Mouse (Mus musculus): ENCODE measurements at regions not wholly inside any gene's neighbourhood (a gene's known extent, or its start where the extent isn't known, plus 50 kb on each side); places are given as distances from the start of the nearest gene placed in this dataset.

DNA sequence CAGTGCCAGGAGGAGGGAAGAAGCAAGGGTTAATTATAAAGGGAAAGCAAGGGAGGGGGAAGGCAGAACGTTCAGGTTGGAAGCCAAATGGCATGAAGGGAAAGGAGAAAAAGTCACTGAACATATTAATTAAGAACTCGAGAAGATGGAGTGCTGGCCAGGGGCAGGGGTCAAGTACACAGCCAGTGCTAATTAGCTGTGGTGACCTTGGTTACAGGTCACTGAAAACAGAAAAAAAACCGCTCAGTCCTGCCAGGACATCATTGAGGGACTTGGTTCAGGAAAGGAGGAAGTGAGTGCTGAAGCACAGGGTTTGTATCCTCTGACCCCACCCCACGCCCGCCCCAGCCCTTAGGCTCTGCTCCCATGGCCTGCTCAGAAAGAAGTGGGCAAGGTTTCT, 223.1 kb upstream of the Mocs1 start:
- TF ChIP-seq CTCF (conservative IDR thresholded peaks at IDR 0.05; ENCODE audit: low read length), result no peak
- no peak for TF ChIP-seq NANOG (IDR thresholded peaks at IDR 0.05; ENCODE audit: borderline replicate concordance, low read length)
- TF ChIP-seq POU5F1 (IDR thresholded peaks at IDR 0.05; ENCODE audit: borderline replicate concordance, low read length), result no peak
- H3K9me3 ChIP-seq (ENCODE audit: low read length), result peaks cover 5% of the 10 kb centered on the region
- no peaks in the 10 kb centered on the region for H3K36me3 ChIP-seq (ENCODE audit: insufficient read depth, low read length)
- H3K4me3 ChIP-seq (replicated peaks; ENCODE audit: low read length), result no peak overlapping the region
- H3K4me1 ChIP-seq (replicated peaks; ENCODE audit: low read depth, low read length), result peaks cover 18% of the 10 kb centered on the region
- peaks cover 11% of the 10 kb centered on the region for H3K27me3 ChIP-seq (ENCODE audit: insufficient read depth, low read length)

DNA sequence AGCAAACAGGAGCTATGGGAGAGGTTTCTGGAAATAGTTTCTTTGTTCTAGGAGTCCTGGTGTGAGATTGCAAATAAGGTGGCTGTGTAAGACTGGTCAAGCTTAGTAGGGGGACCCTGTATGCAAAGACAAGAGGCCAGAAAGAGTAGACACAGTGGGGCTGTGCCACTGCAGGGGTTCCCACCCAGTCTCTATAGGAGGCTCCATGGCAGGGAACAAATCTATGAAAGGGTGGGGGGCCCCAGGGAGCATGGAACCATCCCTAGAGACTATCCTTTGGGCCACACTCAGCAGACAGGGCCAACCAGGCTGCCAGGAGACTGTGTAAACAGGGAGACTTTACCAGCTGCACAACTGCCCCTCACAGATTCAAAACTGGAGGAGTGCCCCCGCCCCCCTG, 222.6 kb upstream of the Mocs1 start:
- 0 out of 2 replicates have a peak, but pooled peaks cover under 1% of the 10 kb centered on the region for H3K9me3 ChIP-seq (ENCODE audit: low read length)
- TF ChIP-seq POU5F1 (IDR thresholded peaks at IDR 0.05; ENCODE audit: borderline replicate concordance, low read length) (no peak), CTCF (conservative IDR thresholded peaks at IDR 0.05; ENCODE audit: low read length) (no peak), NANOG (IDR thresholded peaks at IDR 0.05; ENCODE audit: borderline replicate concordance, low read length) (no peak)
- 0 out of 2 replicates have a peak overlapping the region, but pooled peaks have one; percentile 20 for H3K4me3 ChIP-seq (replicated peaks; ENCODE audit: low read length)
- peaks cover 11% of the 10 kb centered on the region for H3K27me3 ChIP-seq (ENCODE audit: insufficient read depth, low read length)
- no peaks in the 10 kb centered on the region for H3K36me3 ChIP-seq (ENCODE audit: insufficient read depth, low read length)
- H3K4me1 ChIP-seq (replicated peaks; ENCODE audit: low read depth, low read length), result peaks cover 18% of the 10 kb centered on the region

DNA sequence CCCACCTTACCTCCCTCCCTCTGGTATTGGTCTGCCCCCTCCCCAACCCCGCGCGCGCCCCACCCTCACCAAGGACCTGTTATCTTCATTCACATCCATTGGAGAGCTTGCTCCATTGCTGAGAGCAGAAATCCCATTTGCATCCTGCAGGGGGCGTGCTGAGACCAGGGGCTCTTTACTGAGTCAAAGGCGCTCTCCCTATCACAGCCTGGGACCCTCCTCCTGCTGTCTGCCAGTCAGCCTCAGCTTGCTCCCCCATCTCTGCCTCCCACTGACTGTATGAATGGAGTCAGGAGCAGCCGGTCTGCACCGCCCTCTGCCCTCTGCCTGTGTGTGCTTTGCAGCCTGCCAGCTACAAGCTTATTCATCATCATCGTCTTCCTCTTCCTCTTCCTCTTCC, 221.5 kb upstream of the Mocs1 start:
- no peak for TF ChIP-seq POU5F1 (IDR thresholded peaks at IDR 0.05; ENCODE audit: borderline replicate concordance, low read length)
- peak; percentile 55 for TF ChIP-seq CTCF (conservative IDR thresholded peaks at IDR 0.05; ENCODE audit: low read length)
- no peak for TF ChIP-seq NANOG (IDR thresholded peaks at IDR 0.05; ENCODE audit: borderline replicate concordance, low read length)
- no peak overlapping the region for H3K4me3 ChIP-seq (replicated peaks; ENCODE audit: low read length)
- no peaks in the 10 kb centered on the region for H3K9me3 ChIP-seq (ENCODE audit: low read length)
- peaks cover 8% of the 10 kb centered on the region for H3K27me3 ChIP-seq (ENCODE audit: insufficient read depth, low read length)
- no peaks in the 10 kb centered on the region for H3K36me3 ChIP-seq (ENCODE audit: insufficient read depth, low read length)
- H3K4me1 ChIP-seq (replicated peaks; ENCODE audit: low read depth, low read length), result peaks cover 18% of the 10 kb centered on the region

DNA sequence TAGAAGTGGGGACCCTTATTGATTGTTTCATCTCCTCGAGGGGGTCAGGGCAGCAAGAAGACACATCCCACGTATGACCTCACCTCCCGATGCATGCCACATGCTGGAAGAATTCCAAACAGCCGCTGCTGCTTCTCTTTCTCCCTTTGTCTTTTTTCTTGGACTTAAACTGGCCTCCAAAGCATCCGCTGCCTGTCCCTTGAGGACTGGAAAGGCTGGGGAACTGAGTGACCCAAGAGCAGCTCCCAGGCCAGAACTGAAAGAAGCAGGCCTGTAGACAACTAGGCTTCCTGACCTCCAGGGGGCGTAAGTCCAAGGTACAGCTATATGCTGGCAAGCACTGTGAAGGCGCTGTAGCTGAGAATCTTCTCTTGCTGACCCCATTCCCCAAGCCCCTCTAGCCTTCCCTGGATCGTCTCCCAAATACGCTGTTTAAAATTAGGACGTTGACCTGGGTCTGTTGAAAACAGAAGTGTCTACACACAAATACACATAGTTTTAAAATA, 219.8 kb upstream of the Mocs1 start:
- H3K4me3 ChIP-seq (replicated peaks; ENCODE audit: low read length), result no peak overlapping the region
- H3K4me1 ChIP-seq (replicated peaks; ENCODE audit: low read depth, low read length), result peaks cover 18% of the 10 kb centered on the region
- no peaks in the 10 kb centered on the region for H3K9me3 ChIP-seq (ENCODE audit: low read length)
- H3K27me3 ChIP-seq (ENCODE audit: insufficient read depth, low read length), result peaks cover 4% of the 10 kb centered on the region
- no peaks in the 10 kb centered on the region for H3K36me3 ChIP-seq (ENCODE audit: insufficient read depth, low read length)
- TF ChIP-seq CTCF (conservative IDR thresholded peaks at IDR 0.05; ENCODE audit: low read length), result peak; percentile 48
- no peak for TF ChIP-seq NANOG (IDR thresholded peaks at IDR 0.05; ENCODE audit: borderline replicate concordance, low read length)

DNA sequence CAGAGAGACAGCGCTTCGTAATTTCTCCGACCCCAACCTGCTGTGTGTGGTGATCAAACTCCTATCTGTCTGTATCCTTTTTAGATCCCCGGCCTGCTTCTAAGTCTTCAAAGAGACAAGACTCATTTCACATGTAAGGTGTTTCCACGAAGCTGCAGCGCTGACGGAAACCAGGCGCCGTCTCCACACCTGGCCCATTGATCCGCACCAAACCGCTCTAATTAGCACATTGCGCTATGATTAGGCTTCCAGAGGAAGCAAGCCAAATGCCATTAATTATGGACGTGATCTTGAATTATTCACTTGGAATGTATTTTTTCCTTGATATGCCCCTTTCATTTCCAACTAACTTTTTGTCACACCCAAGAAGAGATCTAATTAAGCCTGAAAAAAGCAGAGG, 215.2 kb upstream of the Mocs1 start:
- no peaks in the 10 kb centered on the region for H3K36me3 ChIP-seq (ENCODE audit: insufficient read depth, low read length)
- H3K4me1 ChIP-seq (replicated peaks; ENCODE audit: low read depth, low read length), result 0 out of 2 replicates have a peak, but pooled peaks cover 5% of the 10 kb centered on the region
- peaks cover 13% of the 10 kb centered on the region for H3K27me3 ChIP-seq (ENCODE audit: insufficient read depth, low read length)
- no peaks in the 10 kb centered on the region for H3K9me3 ChIP-seq (ENCODE audit: low read length)
- no peak for TF ChIP-seq POU5F1 (IDR thresholded peaks at IDR 0.05; ENCODE audit: borderline replicate concordance, low read length)
- no peak for TF ChIP-seq CTCF (conservative IDR thresholded peaks at IDR 0.05; ENCODE audit: low read length)
- TF ChIP-seq NANOG (IDR thresholded peaks at IDR 0.05; ENCODE audit: borderline replicate concordance, low read length), result no peak
- no peak overlapping the region for H3K4me3 ChIP-seq (replicated peaks; ENCODE audit: low read length)

DNA sequence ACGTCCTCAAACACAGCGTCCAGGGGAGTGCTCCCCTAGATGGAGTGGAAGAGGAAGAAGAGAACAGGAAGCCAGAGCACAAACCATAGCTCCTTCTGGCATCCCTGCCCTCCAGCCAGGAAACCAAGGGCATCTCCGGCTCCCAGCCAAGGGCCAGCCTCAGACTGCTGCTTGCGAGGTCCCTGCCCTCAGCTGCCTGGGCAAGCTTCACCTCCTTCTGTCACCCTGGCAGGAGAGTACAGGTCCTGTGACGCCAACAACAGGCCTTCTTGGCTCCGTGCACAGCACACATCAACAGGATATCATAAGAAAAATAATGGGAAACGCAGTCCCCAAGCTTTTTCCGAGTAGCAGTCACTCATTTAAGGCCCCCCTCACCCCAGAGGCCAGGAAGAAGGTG, 212.9 kb upstream of the Mocs1 start:
- peaks cover 13% of the 10 kb centered on the region for H3K27me3 ChIP-seq (ENCODE audit: insufficient read depth, low read length)
- no peak overlapping the region for H3K4me3 ChIP-seq (replicated peaks; ENCODE audit: low read length)
- TF ChIP-seq POU5F1 (IDR thresholded peaks at IDR 0.05; ENCODE audit: borderline replicate concordance, low read length), result no peak
- no peak for TF ChIP-seq NANOG (IDR thresholded peaks at IDR 0.05; ENCODE audit: borderline replicate concordance, low read length)
- TF ChIP-seq CTCF (conservative IDR thresholded peaks at IDR 0.05; ENCODE audit: low read length), result no peak
- H3K36me3 ChIP-seq (ENCODE audit: insufficient read depth, low read length), result no peaks in the 10 kb centered on the region
- 0 out of 2 replicates have a peak, but pooled peaks cover 5% of the 10 kb centered on the region for H3K4me1 ChIP-seq (replicated peaks; ENCODE audit: low read depth, low read length)
- peaks cover 9% of the 10 kb centered on the region; the same call in 1 of the 2 replicates for H3K9me3 ChIP-seq (ENCODE audit: low read length)

DNA sequence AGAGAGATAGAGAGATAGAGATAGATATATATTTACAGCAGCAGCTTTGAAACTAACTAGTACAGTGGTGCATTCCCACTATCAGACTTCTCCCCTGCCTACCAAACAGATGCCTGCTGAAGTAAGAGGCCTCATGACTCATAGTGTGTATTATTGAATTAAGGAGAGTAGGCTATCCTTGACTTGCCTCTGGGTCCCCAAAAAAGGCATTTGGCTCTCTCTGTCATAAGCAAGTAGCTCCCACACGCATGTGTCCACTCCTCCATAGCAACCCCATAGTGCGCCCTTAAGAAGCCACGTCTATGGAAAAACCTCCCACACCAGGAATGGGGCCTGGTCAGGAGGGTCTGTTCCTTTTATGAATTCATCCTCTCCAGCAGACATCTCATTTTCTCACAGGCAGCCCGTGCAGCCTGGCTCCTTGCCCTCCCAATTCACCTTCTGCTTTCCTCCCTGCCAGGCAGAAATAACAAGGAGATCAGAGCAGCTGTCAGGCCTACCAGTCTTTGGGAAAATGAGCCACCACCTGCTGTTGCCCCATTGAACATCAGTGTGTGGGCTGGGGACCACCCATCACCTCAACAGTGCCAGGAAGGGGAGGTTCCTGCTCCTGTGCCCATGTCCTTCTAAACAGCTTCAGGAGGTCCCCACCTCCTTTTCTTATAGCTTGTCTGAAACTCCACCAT, 208.5 kb upstream of the Mocs1 start:
- H3K36me3 ChIP-seq (ENCODE audit: insufficient read depth, low read length), result no peaks in the 10 kb centered on the region
- TF ChIP-seq NANOG (IDR thresholded peaks at IDR 0.05; ENCODE audit: borderline replicate concordance, low read length) (no peak), CTCF (conservative IDR thresholded peaks at IDR 0.05; ENCODE audit: low read length) (no peak), POU5F1 (IDR thresholded peaks at IDR 0.05; ENCODE audit: borderline replicate concordance, low read length) (no peak)
- 0 out of 2 replicates have a peak, but pooled peaks cover 5% of the 10 kb centered on the region for H3K4me1 ChIP-seq (replicated peaks; ENCODE audit: low read depth, low read length)
- no peak overlapping the region for H3K4me3 ChIP-seq (replicated peaks; ENCODE audit: low read length)
- peaks cover 9% of the 10 kb centered on the region; the same call in 1 of the 2 replicates for H3K9me3 ChIP-seq (ENCODE audit: low read length)
- no peaks in the 10 kb centered on the region for H3K27me3 ChIP-seq (ENCODE audit: insufficient read depth, low read length)

DNA sequence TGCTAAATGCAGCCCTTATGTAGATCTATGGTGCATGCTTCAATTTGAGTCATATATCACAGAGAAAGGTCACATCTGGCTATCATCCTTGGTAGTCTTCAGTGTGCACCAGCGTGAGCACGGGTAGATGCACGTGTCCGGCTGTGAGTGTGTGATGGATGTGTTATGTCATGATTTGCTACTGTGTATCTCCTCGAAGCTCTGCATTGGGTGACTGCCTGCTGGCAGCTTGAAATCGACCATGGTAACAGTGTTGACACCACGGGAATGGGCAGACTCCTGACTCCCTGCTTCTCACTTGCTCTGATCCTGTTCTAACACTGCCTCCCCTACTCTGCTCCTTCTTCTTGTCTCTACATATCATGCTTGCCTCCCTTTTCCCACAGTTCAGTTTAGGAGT, 204.9 kb upstream of the Mocs1 start:
- Histone ChIP-seq H3K36me3 (ENCODE audit: insufficient read depth, low read length) (no peaks in the 10 kb centered on the region), H3K4me1 (replicated peaks; ENCODE audit: low read depth, low read length) (no peaks in the 10 kb centered on the region), H3K4me3 (replicated peaks; ENCODE audit: low read length) (no peak overlapping the region), H3K9me3 (ENCODE audit: low read length) (peaks cover 9% of the 10 kb centered on the region; the same call in 1 of the 2 replicates), H3K27me3 (ENCODE audit: insufficient read depth, low read length) (peaks cover 6% of the 10 kb centered on the region; the same call in 1 of the 2 replicates)
- TF ChIP-seq POU5F1 (IDR thresholded peaks at IDR 0.05; ENCODE audit: borderline replicate concordance, low read length) (no peak), NANOG (IDR thresholded peaks at IDR 0.05; ENCODE audit: borderline replicate concordance, low read length) (no peak), CTCF (conservative IDR thresholded peaks at IDR 0.05; ENCODE audit: low read length) (no peak)

Data from E14TG2a.4 (cell line).